Mouse (Mus musculus): ENCODE measurements around the gene Spen. TPM values are rescaled to one million over a fixed set of nuclear protein-coding genes. Genes with fewer than 3 reads are reported as not detected.
"Not testable (repeated sequence)": the region's sequence is repeated elsewhere in the genome, so short reads cannot be mapped to it uniquely, and the experiment has no call there.

The Spen gene
- total RNA-seq, 2 experiments from 2014 or later, result 56.8 to 59.9 TPM

DNA sequence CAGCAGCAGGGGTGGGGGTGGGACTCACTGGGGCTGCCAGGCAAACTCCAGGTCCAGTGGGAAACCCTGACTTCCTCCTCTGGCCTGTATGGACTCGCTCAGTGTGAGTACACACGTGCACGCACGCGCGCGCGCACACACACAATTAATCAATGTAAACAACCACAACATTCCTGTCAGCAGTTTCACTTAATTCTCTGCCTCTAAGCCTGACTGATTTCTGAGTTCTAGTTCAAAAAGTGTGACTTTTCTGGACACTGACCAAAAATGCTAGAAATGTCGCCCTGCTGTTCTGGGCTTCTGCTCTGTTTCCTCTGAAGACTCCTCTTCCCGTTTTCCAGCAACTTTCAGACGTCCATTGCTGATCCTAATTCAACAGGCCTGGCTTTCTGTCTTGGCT is 23.9 kb upstream of the Spen start:
- intact Hi-C loops (cut with DNase I), result loop anchor here (5.0 kb wide), 1 partner anchor 135 kb away; no protein-coding TSS in a partner anchor
- DNase-seq (ENCODE audit: extremely low spot score in 1 of 2, low spot score in 2 of 2), result no peak

DNA sequence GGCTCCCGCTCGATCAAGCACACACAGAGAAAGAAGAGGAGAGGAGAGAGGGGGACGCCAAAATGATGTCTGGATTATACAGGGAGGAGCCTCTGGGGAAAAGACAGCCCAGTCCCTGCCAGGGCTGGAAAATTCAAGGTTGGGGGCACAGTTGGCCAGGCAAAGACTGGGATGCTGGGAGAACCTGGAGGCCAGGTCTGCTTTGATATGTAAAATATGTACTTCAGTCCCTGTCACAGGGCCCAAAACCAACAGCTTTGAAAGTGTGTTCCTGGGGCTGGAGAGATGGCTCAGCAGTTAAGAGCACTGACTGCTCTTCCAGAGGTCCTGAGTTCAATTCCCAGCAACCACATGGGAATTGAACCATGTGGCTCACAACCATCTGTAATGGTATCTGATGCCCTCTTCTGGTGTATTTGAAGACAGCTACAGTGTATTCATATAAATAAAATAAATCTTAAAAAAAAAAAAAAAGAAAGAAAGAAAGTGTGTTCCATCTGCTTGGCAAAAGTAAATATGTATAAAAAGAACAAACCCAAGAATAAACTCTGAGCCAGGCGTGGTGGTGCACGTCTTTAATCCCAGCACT is 23.0 kb upstream of the Spen start:
- intact Hi-C loops (cut with DNase I), result loop anchor here (5.0 kb wide), 1 partner anchor 134 kb away; no protein-coding TSS in a partner anchor
- not testable (repeated sequence) for DNase-seq (ENCODE audit: extremely low spot score in 1 of 2, low spot score in 2 of 2)

- intact Hi-C loops (cut with DNase I), result loop anchor here (5.0 kb wide), 1 partner anchor 133 kb away; no protein-coding TSS in a partner anchor
- peak; percentile 72 to 84 for DNase-seq (ENCODE audit: extremely low spot score in 1 of 2, low spot score in 2 of 2)
Measured at GRCm38 (mm10) chr4:141559898-141560263, 21.5 kb upstream of the Spen start.

DNA sequence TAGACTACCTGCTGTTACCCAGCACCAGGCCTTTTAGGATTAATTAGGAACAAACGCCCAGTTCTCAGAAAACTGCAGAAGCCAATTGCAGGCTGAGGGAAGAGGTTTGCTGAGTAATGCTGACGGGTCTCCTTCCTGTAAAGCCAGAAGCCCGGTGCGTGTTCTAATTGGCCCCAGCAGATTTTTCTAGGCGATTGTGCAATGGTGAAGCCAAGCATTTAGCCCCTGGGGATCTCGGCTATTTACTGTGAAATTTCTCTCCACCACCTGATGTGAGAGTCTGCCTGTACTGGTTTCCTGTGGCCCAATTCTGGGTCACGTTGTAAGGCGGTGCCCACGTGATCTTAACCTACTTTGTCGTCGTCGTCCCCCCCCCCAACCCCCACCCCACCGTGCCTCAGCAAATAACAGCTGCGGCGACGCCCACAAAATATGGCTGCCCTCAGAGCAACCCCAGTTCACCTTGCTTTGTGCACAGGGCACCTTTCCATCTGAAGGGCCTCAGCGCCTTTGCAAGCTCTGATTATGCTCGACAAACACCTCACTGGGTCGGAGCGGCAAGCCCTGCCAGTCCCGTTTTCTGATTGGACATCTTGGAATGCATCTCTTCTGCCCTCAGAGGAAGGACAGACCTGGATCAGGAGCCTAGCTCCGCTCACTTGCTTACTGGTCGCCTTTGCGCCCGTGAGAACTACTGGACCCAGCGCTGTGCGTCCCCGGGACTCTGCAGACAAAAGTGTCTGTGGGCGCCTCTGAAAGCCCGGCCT is 20.9 kb upstream of the Spen start:
- intact Hi-C loops (cut with DNase I), result no loop called here
- peak; percentile 47 to 85 for DNase-seq (ENCODE audit: extremely low spot score in 1 of 2, low spot score in 2 of 2)

GRCm38 (mm10) chr4:141558658-141559057 is 20.3 kb upstream of the Spen start:
- intact Hi-C loops (cut with DNase I), result no loop called here
- DNase-seq (ENCODE audit: extremely low spot score in 1 of 2, low spot score in 2 of 2), result no peak

- intact Hi-C loops (cut with DNase I), result not testable (repeated sequence)
Measured at GRCm38 (mm10) chr4:141556163-141556562, 17.8 kb upstream of the Spen start.

DNA sequence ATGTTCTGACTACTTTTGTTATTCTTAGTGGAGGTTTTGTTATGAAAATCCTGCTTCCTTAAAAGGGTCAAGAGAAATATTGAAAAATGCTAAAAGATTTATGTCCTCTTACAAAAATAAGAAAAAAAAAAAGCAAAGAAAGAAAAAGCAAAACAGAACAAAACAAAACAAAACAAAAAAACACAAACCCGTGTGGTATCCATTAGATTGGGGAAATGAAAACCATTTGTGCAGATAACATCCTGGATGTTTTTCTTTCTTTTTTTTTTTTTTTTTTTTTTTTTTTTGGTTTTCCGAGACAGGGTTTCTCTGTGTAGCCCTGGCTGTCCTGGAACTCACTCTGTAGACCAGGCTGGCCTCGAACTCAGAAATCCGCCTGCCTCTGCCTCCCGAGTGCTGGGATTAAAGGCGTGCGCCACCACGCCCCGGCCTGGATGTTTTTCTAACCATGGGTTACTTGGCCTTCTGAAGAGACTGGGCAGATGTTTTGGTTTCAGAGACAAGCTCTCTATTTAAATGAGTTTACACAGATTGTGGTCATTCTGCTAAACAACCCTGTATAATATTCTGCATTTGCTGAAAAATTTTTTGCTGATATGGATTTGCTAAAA is 16.0 kb upstream of the Spen start:
- intact Hi-C loops (cut with DNase I); DNase-seq (ENCODE audit: extremely low spot score in 1 of 2, low spot score in 2 of 2): not testable (repeated sequence)

More at GRCm38 (mm10) chr4:141556163-141556562, 17.8 kb upstream of the Spen start:
- not testable (repeated sequence) for DNase-seq (ENCODE audit: extremely low spot score in 1 of 2, low spot score in 2 of 2)

DNA sequence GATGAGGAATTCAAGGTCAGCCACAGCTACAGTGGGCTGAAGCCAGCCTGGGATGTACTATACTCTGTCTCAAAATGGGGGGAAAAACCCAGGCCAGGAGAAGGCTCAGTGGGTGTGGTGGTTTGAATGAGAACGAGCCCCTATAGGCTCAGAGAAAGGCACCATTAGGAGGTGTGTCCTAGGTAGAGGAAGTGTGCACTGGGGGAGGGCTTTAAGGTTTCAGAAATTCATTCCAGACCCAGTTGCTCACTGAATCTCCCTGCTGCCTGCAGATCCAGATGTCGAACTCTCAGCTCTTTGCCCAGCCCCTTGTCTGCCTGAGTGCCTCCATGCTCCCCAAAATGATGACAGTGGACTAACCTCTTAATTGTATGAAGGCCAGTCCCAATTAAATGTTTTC is 14.1 kb upstream of the Spen start:
- intact Hi-C loops (cut with DNase I), result no loop called here
- no peak for DNase-seq (ENCODE audit: extremely low spot score in 1 of 2, low spot score in 2 of 2)

DNA sequence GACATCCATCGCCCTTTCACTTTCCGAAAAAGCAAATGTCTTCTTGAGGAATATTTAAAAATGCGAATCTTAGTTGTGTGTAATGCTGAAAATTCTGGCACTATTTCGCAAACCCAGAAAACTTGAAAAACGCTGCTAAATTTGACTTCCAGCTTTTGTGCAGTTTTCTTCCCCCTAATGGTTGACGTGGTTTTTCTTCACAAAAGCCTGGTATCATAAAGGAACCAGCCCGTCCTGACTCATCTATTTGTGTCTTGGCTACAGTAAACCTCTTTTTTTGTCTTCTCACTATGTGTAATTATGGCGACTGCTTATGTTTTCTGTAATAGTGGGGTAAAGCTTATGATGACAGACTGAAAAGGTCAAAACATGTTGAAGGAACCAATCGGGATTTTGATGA is 8.9 kb upstream of the Spen start:
- no peak for DNase-seq (ENCODE audit: extremely low spot score in 1 of 2, low spot score in 2 of 2)
- intact Hi-C loops (cut with DNase I), result no loop called here

DNA sequence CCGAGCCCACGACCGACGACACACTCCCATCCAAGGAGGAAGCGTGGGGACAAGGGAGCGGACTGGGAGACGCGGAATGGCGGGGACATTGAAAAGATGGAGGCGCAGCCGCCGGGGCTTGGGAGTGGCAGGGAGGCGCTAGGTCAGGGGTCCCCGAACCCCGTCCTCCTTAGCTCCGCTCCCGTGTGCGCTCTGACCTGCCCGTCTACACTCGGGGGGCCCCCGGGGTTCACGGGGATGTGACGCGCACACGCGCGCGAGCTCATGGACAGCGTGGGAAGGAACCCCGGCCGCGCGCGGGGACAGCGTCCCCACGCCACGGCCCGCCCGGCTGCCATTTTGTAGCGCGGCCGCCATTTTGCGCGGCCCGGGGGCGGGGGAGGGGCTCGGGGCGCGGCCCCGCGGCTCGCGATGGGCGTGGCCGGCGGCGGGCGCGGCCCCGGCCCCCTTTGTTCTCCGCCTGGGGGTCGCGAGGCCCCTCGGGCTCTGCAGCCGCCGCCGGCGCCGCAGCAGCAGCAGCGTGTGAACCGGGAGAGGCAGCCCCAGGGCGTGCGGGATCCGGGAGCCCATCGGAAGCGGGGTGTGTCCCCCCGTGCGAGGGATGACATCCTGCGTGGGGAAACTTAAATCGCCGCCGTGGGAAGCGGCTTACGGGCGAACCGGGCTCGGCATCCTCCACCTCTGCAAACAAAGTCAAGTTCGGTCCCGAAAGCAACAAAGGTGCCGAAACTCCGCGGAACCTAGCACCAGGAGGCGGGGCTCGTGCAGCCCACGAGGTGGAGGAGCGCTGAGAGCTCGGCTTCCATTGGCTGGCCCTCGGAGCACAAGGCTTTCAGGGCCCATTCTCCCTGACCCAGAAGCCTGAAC is 8.2 kb upstream of the Spen start:
- intact Hi-C loops (cut with DNase I), result no loop called here

DNA sequence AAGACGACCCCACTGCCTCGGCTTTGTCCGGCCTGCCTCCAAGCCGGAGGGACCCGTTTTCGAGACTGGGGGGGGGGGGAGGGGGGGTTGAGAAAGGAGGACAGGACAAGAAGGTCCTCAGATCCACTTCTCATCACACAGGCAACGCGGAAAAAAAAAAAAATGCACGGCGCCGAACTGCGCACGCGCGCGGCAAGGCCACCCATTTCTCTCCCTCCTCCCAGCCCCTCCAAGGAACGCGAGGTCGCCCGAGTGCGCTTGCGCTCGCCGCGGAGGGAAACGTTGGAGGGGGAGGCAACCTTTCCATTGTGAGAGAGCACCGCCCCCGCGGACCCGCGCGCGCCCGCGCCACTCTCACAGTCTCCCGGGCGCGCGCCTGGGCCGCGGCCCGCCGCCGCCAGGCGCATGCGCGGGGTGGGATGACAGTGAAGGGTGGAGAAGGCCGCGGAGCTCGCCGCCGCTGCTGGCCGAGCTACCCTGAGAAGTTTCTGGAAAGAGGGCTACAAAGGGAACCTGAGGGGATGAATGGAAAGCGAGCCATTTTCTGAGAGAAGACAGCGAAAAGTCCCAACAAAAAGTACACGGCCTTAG is 7.4 kb upstream of the Spen start:
- intact Hi-C loops (cut with DNase I), result no loop called here
- DNase-seq (ENCODE audit: extremely low spot score in 1 of 2, low spot score in 2 of 2), result peak; percentile 98 to 100

More for the DNA sequence above, 8.2 kb upstream of the Spen start:
- DNase-seq (ENCODE audit: extremely low spot score in 1 of 2, low spot score in 2 of 2), result peak; percentile 84 to 93

- DNase-seq (ENCODE audit: extremely low spot score in 1 of 2, low spot score in 2 of 2), result peak in 1 of 2 experiments; percentile 86
- intact Hi-C loops (cut with DNase I), result no loop called here
Measured at GRCm38 (mm10) chr4:141545071-141545742, 6.8 kb upstream of the Spen start.

DNA sequence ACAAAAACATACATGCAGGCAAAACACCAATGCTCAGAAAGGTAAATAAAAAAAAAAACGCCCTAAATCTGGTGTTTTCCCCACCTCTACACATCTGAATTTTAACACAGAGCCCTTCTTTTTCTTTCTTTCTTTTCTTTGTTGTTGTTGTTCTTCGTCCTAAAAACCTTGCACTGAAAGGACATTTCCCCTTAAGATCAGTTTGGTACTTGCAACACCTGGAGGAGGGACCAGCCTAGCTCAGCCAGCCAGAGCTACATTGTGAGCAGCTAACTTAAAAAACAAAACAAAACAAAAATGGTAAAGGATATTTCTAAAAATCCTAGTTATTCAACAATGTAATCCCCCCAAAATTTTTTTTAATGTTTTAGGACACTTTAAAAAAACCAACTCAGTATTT is 6.1 kb upstream of the Spen start:
- no peak for DNase-seq (ENCODE audit: extremely low spot score in 1 of 2, low spot score in 2 of 2)
- intact Hi-C loops (cut with DNase I), result no loop called here

DNA sequence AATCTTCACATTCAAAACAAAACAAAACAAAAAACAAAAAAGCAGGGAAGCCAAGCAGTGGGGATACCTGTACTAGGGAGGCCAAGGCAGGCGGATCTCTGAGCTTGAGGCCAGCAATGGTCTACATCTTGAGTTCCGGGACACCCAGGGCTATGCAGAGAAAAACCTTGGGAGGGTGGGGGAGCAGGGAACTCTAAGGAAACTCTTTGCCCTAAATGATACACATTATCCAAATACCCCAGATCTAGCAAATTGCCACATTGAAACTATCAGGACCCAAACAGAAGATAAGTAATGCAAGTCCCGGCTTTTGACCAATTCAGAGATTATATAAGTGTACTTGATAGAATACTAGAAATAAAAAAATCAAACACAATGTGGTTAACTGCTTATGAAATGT is 5.2 kb upstream of the Spen start:
- no peak for DNase-seq (ENCODE audit: extremely low spot score in 1 of 2, low spot score in 2 of 2)
- intact Hi-C loops (cut with DNase I), result no loop called here

- intact Hi-C loops (cut with DNase I), result no loop called here
- DNase-seq (ENCODE audit: extremely low spot score in 1 of 2, low spot score in 2 of 2), result no peak
Measured at GRCm38 (mm10) chr4:141541851-141542250, 3.5 kb upstream of the Spen start.

GRCm38 (mm10) chr4:141540844-141541243 is 2.4 kb upstream of the Spen start:
- intact Hi-C loops (cut with DNase I), result no loop called here
- DNase-seq (ENCODE audit: extremely low spot score in 1 of 2, low spot score in 2 of 2), result no peak

GRCm38 (mm10) chr4:141539213-141539767 is 893 bp upstream of the Spen start:
- intact Hi-C loops (cut with DNase I), result loop anchor here (5.0 kb wide), 1 partner anchor 37 kb away; no protein-coding TSS in a partner anchor

More at GRCm38 (mm10) chr4:141539213-141539767, 893 bp upstream of the Spen start:
- no peak for DNase-seq (ENCODE audit: extremely low spot score in 1 of 2, low spot score in 2 of 2)

Data from left cerebral cortex, postnatal 10 days (tissue).